13 mouse cellular contexts compared by ENCODE assay signal in the genomic region with DNA sequence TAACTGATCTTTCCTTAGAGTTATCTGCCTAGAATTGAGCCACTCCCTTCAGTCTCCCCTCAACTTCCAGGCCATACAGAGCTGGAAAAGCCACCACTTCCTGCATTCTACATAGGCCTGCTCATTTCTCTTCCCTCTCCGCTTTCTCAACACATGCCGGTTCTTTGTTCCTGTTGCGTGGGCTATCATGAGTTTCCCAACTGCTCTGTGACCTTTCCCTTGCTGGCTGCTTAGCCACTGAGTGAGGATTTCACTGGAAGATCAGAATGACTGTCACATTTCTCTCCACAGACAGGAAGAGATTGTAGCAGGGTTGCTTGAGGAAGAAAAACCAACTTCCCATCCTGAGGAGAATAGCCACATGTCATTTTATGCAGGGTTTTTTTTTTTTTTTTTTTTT.
DNase-seq lines count a peak whose midpoint lies in the region; ATAC-seq and TF ChIP-seq lines count a peak whose summit lies in the region.
"Had no signal": no experiment of that assay in that cellular context is flagged by ENCODE, and none has a peak within 500 bp of the region (broad histone marks: within the 10 kb centered on the region; RNA-seq: fewer than 3 reads in every experiment).

No protein-coding gene starts in this region.

- peak in 1 of 2 experiments; percentile 46 for DNase-seq in heart, adult 2 months
- no peak for DNase-seq in heart, postnatal 14 days
- DNase-seq in lung, adult 18-20 months, result peak; percentile 52 to 57
- no peak for DNase-seq in lung, adult 2 months
- DNase-seq in frontal cortex, postnatal 25 days (ENCODE audit: low spot score in 2 of 2), result no peak
- no peak for DNase-seq in frontal cortex, postnatal 10 days (ENCODE audit: low spot score in 2 of 2)
- DNase-seq: cerebellum, adult 2 months; right cerebral cortex, postnatal 25 days; thymus, adult 18-20 months had no signal

- TF ChIP-seq CTCF in heart, adult 2 months (IDR thresholded peaks at IDR 0.05), result no peak
- no peak for TF ChIP-seq CTCF in lung, adult 2 months (IDR thresholded peaks at IDR 0.05; ENCODE audit: insufficient read depth, low read length)

- H3K79me2 ChIP-seq in heart, adult 2 months (replicated peaks; ENCODE audit: control insufficient read depth, insufficient read depth, low read length), result no peaks in the 10 kb centered on the region

- no peaks in the 10 kb centered on the region for H3K27me3 ChIP-seq in heart, adult 2 months (ENCODE audit: control insufficient read depth, insufficient read depth, low read length)
- H3K27me3 ChIP-seq in liver, embryonic 16.5 days (ENCODE audit: control insufficient read depth, insufficient read depth, low read depth, low read length), result no peaks in the 10 kb centered on the region
- H3K27me3 ChIP-seq: embryonic facial prominence, embryonic 15.5 days had no signal

- H3K9ac ChIP-seq in heart, adult 2 months (ENCODE audit: low read depth, low read length), result no peak overlapping the region
- no peak overlapping the region for H3K9ac ChIP-seq in liver, embryonic 16.5 days (ENCODE audit: low read depth, low read length)
- H3K9ac ChIP-seq: embryonic facial prominence, embryonic 15.5 days had no signal

- peak; percentile 59; the same call in 1 of the 2 replicates for ATAC-seq in liver, embryonic 16.5 days (ENCODE audit: low read depth)
- ATAC-seq in monocyte, adult 5-6 weeks (replicated peaks; ENCODE audit: insufficient number of reproducible peaks, low FRiP score, low TSS enrichment, poor library complexity, severe bottlenecking), result peak; percentile 84

- intact Hi-C loops in heart, adult 2 months (cut with DNase I), result no loop called here
- intact Hi-C loops in heart, postnatal 14 days (cut with DNase I), result no loop called here

- no peak for TF ChIP-seq POLR2A in heart, adult 2 months (IDR thresholded peaks at IDR 0.05; ENCODE audit: insufficient read depth, low read depth, low read length)
- TF ChIP-seq POLR2A in lung, adult 2 months (IDR thresholded peaks at IDR 0.05; ENCODE audit: borderline replicate concordance, extremely low read depth, low read depth, low read length), result no peak

- TF ChIP-seq EP300 in heart, adult 2 months (IDR thresholded peaks at IDR 0.05; ENCODE audit: insufficient read depth, low read depth, low read length), result 0 out of 2 replicates have a peak, but pooled peaks have one; percentile 9

- H3K27ac ChIP-seq in heart, adult 2 months, result no peak overlapping the region
- peak overlapping the region; percentile 32; the same call in 1 of the 2 replicates for H3K27ac ChIP-seq in liver, embryonic 16.5 days (ENCODE audit: low read length)
- H3K27ac ChIP-seq: embryonic facial prominence, embryonic 15.5 days had no signal

- no peaks in the 10 kb centered on the region for H3K36me3 ChIP-seq in heart, adult 2 months (ENCODE audit: control insufficient read depth, insufficient read depth, low read length)
- no peaks in the 10 kb centered on the region for H3K36me3 ChIP-seq in liver, embryonic 16.5 days (ENCODE audit: control insufficient read depth, insufficient read depth)
- H3K36me3 ChIP-seq: embryonic facial prominence, embryonic 15.5 days had no signal

- H3K4me3 ChIP-seq in heart, adult 2 months, result no peak overlapping the region
- H3K4me3 ChIP-seq in lung, adult 2 months (replicated peaks; ENCODE audit: extremely low read depth, low read depth, low read length), result no peak overlapping the region
- H3K4me3 ChIP-seq in liver, embryonic 16.5 days (ENCODE audit: low read depth, low read length), result no peak overlapping the region
- H3K4me3 ChIP-seq: embryonic facial prominence, embryonic 15.5 days had no signal

- no peaks in the 10 kb centered on the region; the same call in 1 of the 2 replicates for H3K4me1 ChIP-seq in heart, adult 2 months (ENCODE audit: control insufficient read depth, insufficient read depth, low read length)
- H3K4me1 ChIP-seq in lung, adult 2 months (ENCODE audit: control insufficient read depth, insufficient read depth, low read length), result no peaks in the 10 kb centered on the region
- H3K4me1 ChIP-seq in liver, embryonic 16.5 days (ENCODE audit: control insufficient read depth, low read depth, low read length), result peaks cover 3% of the 10 kb centered on the region

- 35% methylated on average over 3 of the region's 3 CpGs for WGBS in heart, adult 2 months
- 62% methylated on average over 3 of the region's 3 CpGs for WGBS in lung, adult 2 months
- WGBS in liver, embryonic 16.5 days (ENCODE audit: insufficient replicate concordance), result 49% methylated on average over 3 of the region's 3 CpGs

- H3K4me2 ChIP-seq in liver, embryonic 16.5 days (ENCODE audit: low read depth, low read length), result no peak overlapping the region
- H3K4me2 ChIP-seq: embryonic facial prominence, embryonic 15.5 days; midbrain, embryonic 11.5 days had no signal

- H3K9me3 ChIP-seq in liver, embryonic 16.5 days (replicated peaks; ENCODE audit: control insufficient read depth, low read length), result no peaks in the 10 kb centered on the region
- H3K9me3 ChIP-seq: embryonic facial prominence, embryonic 15.5 days had no signal

Comparison
In these comparisons a context has a peak if more than half of its experiments do, and no peak if none do; other contexts are left out.
1. DNase-seq: peak in lung, adult 18-20 months (2 of 2); none in heart, postnatal 14 days (0 of 2), lung, adult 2 months (single experiment), frontal cortex, postnatal 25 days (0 of 2) and frontal cortex, postnatal 10 days (0 of 2).